Mouse (Mus musculus) olfactory bulb, adult 2 months (tissue): ENCODE measurements at regions not wholly inside any gene's neighbourhood (a gene's known extent, or its start where the extent isn't known, plus 50 kb on each side); places are given as distances from the start of the nearest gene placed in this dataset.
"Not testable (repeated sequence)": the region's sequence is repeated elsewhere in the genome, so short reads cannot be mapped to it uniquely, and the experiment has no call there.

ENCODE experiments used
- H3K27ac ChIP-seq: fragments of 200-500 bp; 2 replicates; pipeline ENCODE4 v1.5.1; 2012; ENCODE audit warnings: low read depth, low read length; ENCODE audit not compliant: insufficient read depth
- H3K4me1 ChIP-seq: fragments of 200-500 bp; 2 replicates; pipeline ENCODE4 v1.6.1; 2012; ENCODE audit warnings: low read length; ENCODE audit not compliant: control insufficient read depth, insufficient read depth
- H3K4me3 ChIP-seq: fragments of 200-500 bp; 2 replicates; pipeline ENCODE4 v1.5.1; 2012; ENCODE audit warnings: mild to moderate bottlenecking, low read depth, low read length, moderate library complexity; ENCODE audit not compliant: insufficient read depth
- CTCF ChIP-seq: fragments of 200-500 bp; IDR thresholded peaks from 2 replicates; pipeline ENCODE4 v1.5.1; 2012; ENCODE audit warnings: low read depth, mild to moderate bottlenecking, low read length, moderate library complexity; ENCODE audit not compliant: insufficient read depth
- POLR2A ChIP-seq: fragments of 200-500 bp; IDR thresholded peaks from 2 replicates; pipeline ENCODE4 v1.6.1; 2012; ENCODE audit warnings: mild to moderate bottlenecking, low read depth, low read length, moderate library complexity; ENCODE audit not compliant: insufficient read depth
- WGBS: fragments of 180-500 bp; shearing (Covaris S2); methylation state at CpG from one replicate; pipeline ENCODE4 v1.1.7; 2018; 5-methylcytosine and 5-hydroxymethylcytosine counted together

DNA sequence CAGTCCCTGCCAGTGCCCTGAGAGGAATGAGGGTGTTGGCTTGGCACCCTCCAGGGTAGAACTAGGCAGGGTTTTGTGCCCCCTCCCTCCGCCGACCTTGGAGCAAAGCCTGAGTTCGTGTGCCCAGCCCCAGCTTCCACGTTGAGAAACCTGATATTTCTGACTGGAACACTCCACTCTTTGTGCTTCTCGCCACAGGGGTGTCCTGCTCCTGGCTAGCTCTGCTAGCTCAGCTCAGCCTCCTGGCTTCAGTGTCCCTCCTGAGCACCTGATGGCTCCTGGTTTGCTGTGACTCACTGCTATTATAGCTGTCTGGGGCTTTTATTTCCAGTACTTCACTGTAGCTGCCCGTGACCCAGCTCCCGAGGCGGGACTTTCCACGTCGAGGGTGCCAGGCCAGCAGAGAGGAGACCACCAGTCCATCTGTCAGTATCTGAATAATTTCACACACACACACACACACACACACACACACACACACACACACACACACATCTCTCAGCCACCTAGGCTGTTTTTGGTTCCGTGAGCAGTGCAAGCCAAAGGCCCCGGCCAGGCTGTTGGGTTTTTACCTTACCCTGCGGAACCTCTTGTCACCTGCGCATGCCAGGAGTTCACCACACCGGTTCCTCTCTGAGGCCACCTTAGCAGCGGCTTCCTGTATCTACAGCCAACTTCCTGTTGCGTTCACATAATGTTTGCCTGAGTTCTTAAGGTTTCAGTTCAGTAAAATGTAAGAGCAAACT is 102.8 kb upstream of the Gm9887 start:
- WGBS, result 61% methylated on average over 17 of the region's 17 CpGs
- no peak overlapping the region for H3K27ac ChIP-seq
- TF ChIP-seq POLR2A (no peak), CTCF (no peak)
- H3K4me3 ChIP-seq, result no peak overlapping the region
- peaks cover 29% of the 10 kb centered on the region for H3K4me1 ChIP-seq

DNA sequence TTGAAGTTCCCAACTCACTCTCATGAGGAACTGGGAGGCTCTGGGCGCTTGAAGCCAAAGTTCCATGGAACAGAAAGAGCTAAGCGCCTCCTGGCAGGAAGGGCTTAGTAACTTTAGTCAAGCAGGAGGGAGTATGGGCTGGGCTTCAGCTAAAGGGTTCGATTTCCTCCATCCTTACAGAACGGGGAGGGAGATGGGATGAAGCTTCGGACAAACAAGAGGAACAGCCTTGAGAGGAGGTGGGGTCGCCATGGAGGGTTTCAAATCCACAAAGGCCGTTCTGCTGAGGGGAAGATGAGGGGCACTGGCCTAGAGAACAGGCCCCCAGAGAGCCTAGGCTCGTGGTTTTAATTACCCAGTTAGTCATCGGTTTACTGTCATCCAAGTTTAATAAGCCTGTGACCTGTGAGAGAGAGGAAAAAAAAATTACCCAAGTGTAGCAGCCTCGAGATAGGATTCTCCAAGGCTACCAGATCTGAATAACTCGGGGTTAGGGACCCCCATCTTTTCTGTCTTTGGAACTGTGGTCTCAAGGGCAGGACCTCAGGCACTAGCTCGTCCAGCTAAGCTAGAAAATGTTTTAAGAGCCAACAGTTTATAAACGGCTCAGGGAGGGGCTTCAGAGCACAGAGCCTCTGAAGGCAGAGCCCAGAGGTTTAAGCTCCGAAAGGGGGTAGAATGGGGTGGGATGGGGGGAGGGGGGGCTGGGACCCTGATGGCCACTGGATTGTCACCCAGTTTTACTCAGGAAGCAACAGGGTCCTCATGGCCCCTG is 102.1 kb upstream of the Gm9887 start:
- peaks cover 29% of the 10 kb centered on the region for H3K4me1 ChIP-seq
- no peak overlapping the region for H3K27ac ChIP-seq
- TF ChIP-seq CTCF (no peak), POLR2A (no peak)
- no peak overlapping the region for H3K4me3 ChIP-seq
- WGBS, result 55% methylated on average over 14 of the region's 14 CpGs

- peaks cover 29% of the 10 kb centered on the region for H3K4me1 ChIP-seq
- H3K4me3 ChIP-seq, result no peak overlapping the region
- 80% methylated on average over 13 of the region's 13 CpGs for WGBS
- no peak overlapping the region for H3K27ac ChIP-seq
- TF ChIP-seq POLR2A (no peak), CTCF (no peak)
Measured at GRCm38 (mm10) chr12:69473379-69474057, 101.3 kb upstream of the Gm9887 start.

DNA sequence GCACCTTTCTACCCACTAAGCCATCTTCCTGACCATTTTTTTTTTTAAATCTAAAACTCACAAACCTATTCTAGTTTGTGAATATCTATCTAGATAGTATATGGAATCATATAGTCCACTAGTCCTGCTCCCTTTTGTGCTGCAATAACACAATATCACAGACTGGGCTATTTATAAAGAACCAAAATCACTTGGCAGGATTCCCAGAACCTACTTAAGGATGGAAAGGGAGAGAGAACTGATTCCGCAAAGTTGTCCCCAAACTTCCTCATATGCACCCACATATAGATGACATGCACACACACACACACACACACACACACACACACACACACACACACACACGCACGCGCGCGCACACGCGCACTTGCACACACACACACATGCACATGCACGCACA is 100.7 kb upstream of the Gm9887 start:
- WGBS, result 87% methylated on average over 9 of the region's 9 CpGs
- TF ChIP-seq POLR2A (no peak), CTCF (no peak)
- Histone ChIP-seq H3K4me1 (peaks cover 29% of the 10 kb centered on the region), H3K27ac (no peak overlapping the region), H3K4me3 (no peak overlapping the region)

GRCm38 (mm10) chr12:69471876-69472275 is 99.6 kb upstream of the Gm9887 start:
- Histone ChIP-seq H3K4me1 (peaks cover 27% of the 10 kb centered on the region), H3K4me3 (no peak overlapping the region), H3K27ac (no peak overlapping the region)
- WGBS, result 53% methylated on average over 5 of the region's 5 CpGs
- TF ChIP-seq CTCF, result no peak
- no peak for TF ChIP-seq POLR2A

- TF ChIP-seq CTCF, result no peak
- no peak for TF ChIP-seq POLR2A
- Histone ChIP-seq H3K4me3 (no peak overlapping the region), H3K27ac (no peak overlapping the region), H3K4me1 (peaks cover 12% of the 10 kb centered on the region)
- WGBS, result 90% methylated on average over 6 of the region's 6 CpGs
Measured at GRCm38 (mm10) chr12:69469004-69469403, 96.7 kb upstream of the Gm9887 start.

- 79% methylated on average over 4 of the region's 4 CpGs for WGBS
- TF ChIP-seq CTCF, result no peak
- TF ChIP-seq POLR2A, result no peak
- Histone ChIP-seq H3K27ac (no peak overlapping the region), H3K4me3 (no peak overlapping the region), H3K4me1 (peaks cover 1% of the 10 kb centered on the region; the same call in 1 of the 2 replicates)
Measured at GRCm38 (mm10) chr12:69467363-69467762, 95.1 kb upstream of the Gm9887 start.

- TF ChIP-seq CTCF, result no peak
- no peak for TF ChIP-seq POLR2A
- 83% methylated on average over 8 of the region's 8 CpGs for WGBS
- no peak overlapping the region for H3K4me3 ChIP-seq
- no peak overlapping the region for H3K27ac ChIP-seq
- peaks cover 7% of the 10 kb centered on the region for H3K4me1 ChIP-seq
Measured at GRCm38 (mm10) chr12:69464906-69465305, 92.6 kb upstream of the Gm9887 start.

DNA sequence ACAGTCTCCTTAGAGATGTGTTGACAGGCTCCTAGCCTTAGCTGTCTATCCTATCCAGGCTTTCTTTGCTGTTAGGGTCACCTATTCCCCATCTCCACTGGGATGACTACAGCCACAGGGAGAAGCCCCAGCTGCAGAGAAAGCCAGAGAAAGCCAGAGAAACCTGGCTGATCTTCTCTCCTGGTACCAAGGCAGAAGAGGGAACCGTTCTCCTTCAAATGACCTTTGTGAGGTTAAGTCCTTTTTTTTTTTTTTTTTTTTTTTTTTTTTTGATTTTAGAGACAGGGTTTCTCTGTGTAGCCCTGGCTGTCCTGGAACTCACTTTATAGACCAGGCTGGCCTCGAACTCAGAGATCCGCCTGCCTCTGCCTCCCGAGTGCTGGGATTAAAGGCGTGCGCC is 91.1 kb upstream of the Gm9887 start:
- not testable (repeated sequence) for H3K4me3 ChIP-seq, H3K27ac ChIP-seq
- WGBS, result 94% methylated on average over 6 of the region's 6 CpGs

More for the DNA sequence above, 91.1 kb upstream of the Gm9887 start:
- H3K4me1 ChIP-seq, result peaks cover 12% of the 10 kb centered on the region
